ENCODE assay signal across 10 mouse cellular contexts in genomic region chr6:97340211-97340791, GRCm38 (mm10).
DNase-seq lines count a peak whose midpoint lies in the region; ATAC-seq lines count a peak whose summit lies in the region.
"Had no signal": no experiment of that assay in that cellular context is flagged by ENCODE, and none has a peak within 500 bp of the region (broad histone marks: within the 10 kb centered on the region; RNA-seq: fewer than 3 reads in every experiment).

No protein-coding gene starts in this region.

- H3K4me3 ChIP-seq in embryonic facial prominence, embryonic 11.5 days (ENCODE audit: low read depth, low read length) = no peak overlapping the region
- H3K4me3 ChIP-seq in embryonic facial prominence, embryonic 10.5 days = no peak overlapping the region
- no peak overlapping the region for H3K4me3 ChIP-seq in hindbrain, embryonic 14.5 days (replicated peaks; ENCODE audit: low read length)
- H3K4me3 ChIP-seq in heart, embryonic 11.5 days (ENCODE audit: low read depth, low read length) = no peak overlapping the region
- H3K4me3 ChIP-seq: liver, embryonic 13.5 days had no signal

- H3K9ac ChIP-seq in embryonic facial prominence, embryonic 11.5 days (replicated peaks; ENCODE audit: low read length) = no peak overlapping the region
- H3K9ac ChIP-seq in hindbrain, embryonic 14.5 days = no peak overlapping the region
- no peak overlapping the region for H3K9ac ChIP-seq in heart, embryonic 11.5 days (ENCODE audit: low read depth, low read length)
- H3K9ac ChIP-seq: liver, embryonic 13.5 days had no signal

- intact Hi-C loops in left cerebral cortex, postnatal 25 days (cut with DNase I) = no loop called here
- intact Hi-C loops in heart, postnatal 14 days (cut with DNase I) = no loop called here

- no peaks in the 10 kb centered on the region for H3K9me3 ChIP-seq in embryonic facial prominence, embryonic 11.5 days (replicated peaks; ENCODE audit: control insufficient read depth, low read length)
- H3K9me3 ChIP-seq in embryonic facial prominence, embryonic 10.5 days = no peaks in the 10 kb centered on the region
- no peaks in the 10 kb centered on the region for H3K9me3 ChIP-seq in hindbrain, embryonic 14.5 days (ENCODE audit: control insufficient read depth, low read length)
- H3K9me3 ChIP-seq in heart, embryonic 11.5 days (replicated peaks; ENCODE audit: control insufficient read depth, low read length) = no peaks in the 10 kb centered on the region
- H3K9me3 ChIP-seq: liver, embryonic 13.5 days had no signal

- H3K4me2 ChIP-seq in embryonic facial prominence, embryonic 11.5 days (ENCODE audit: low read depth, low read length) = no peak overlapping the region
- H3K4me2 ChIP-seq in hindbrain, embryonic 14.5 days (replicated peaks) = no peak overlapping the region
- H3K4me2 ChIP-seq in heart, embryonic 11.5 days = no peak overlapping the region
- H3K4me2 ChIP-seq: liver, embryonic 13.5 days had no signal

- H3K36me3 ChIP-seq in embryonic facial prominence, embryonic 11.5 days (replicated peaks; ENCODE audit: control insufficient read depth, insufficient read depth, low read depth, low read length) = no peaks in the 10 kb centered on the region
- H3K36me3 ChIP-seq in embryonic facial prominence, embryonic 10.5 days (replicated peaks) = no peaks in the 10 kb centered on the region
- H3K36me3 ChIP-seq in hindbrain, embryonic 14.5 days (replicated peaks; ENCODE audit: control insufficient read depth, insufficient read depth) = no peaks in the 10 kb centered on the region
- H3K36me3 ChIP-seq in heart, embryonic 11.5 days (ENCODE audit: control insufficient read depth, insufficient read depth, low read length) = no peaks in the 10 kb centered on the region
- H3K36me3 ChIP-seq: liver, embryonic 13.5 days had no signal

- H3K4me1 ChIP-seq in embryonic facial prominence, embryonic 11.5 days (ENCODE audit: control insufficient read depth, insufficient read depth, low read length) = no peaks in the 10 kb centered on the region
- peaks cover 22% of the 10 kb centered on the region for H3K4me1 ChIP-seq in embryonic facial prominence, embryonic 10.5 days
- peaks cover 14% of the 10 kb centered on the region for H3K4me1 ChIP-seq in hindbrain, embryonic 14.5 days (replicated peaks; ENCODE audit: control insufficient read depth, insufficient read depth, low read length)
- H3K4me1 ChIP-seq in heart, embryonic 11.5 days (ENCODE audit: control insufficient read depth, insufficient read depth, low read length) = peaks cover 9% of the 10 kb centered on the region
- H3K4me1 ChIP-seq: liver, embryonic 13.5 days had no signal

- DNase-seq in embryonic facial prominence, embryonic 11.5 days (ENCODE audit: low spot score) = no peak
- DNase-seq in embryonic facial prominence, embryonic 10.5 days (ENCODE audit: low spot score) = no peak
- DNase-seq in R1 (ENCODE audit: low read depth, low spot score) = peak; percentile 31
- DNase-seq in hindbrain, embryonic 14.5 days (ENCODE audit: low spot score) = no peak
- DNase-seq in left cerebral cortex, postnatal 25 days (ENCODE audit: low spot score in 2 of 2) = peak; percentile 10 to 24
- no peak for DNase-seq in spleen, adult 18-20 months
- DNase-seq in heart, postnatal 14 days = no peak
- DNase-seq: heart, adult 18-20 months; liver, embryonic 13.5 days had no signal

- no peaks in the 10 kb centered on the region for H3K27me3 ChIP-seq in embryonic facial prominence, embryonic 11.5 days (ENCODE audit: control insufficient read depth, insufficient read depth, low read length)
- H3K27me3 ChIP-seq in embryonic facial prominence, embryonic 10.5 days (replicated peaks; ENCODE audit: low read depth, poor library complexity, severe bottlenecking) = no peaks in the 10 kb centered on the region
- no peaks in the 10 kb centered on the region for H3K27me3 ChIP-seq in hindbrain, embryonic 14.5 days (ENCODE audit: control insufficient read depth, insufficient read depth, low read length)
- H3K27me3 ChIP-seq in heart, embryonic 11.5 days (ENCODE audit: control insufficient read depth, insufficient read depth, low read length) = no peaks in the 10 kb centered on the region
- H3K27me3 ChIP-seq: liver, embryonic 13.5 days had no signal

- no peak overlapping the region for H3K27ac ChIP-seq in embryonic facial prominence, embryonic 11.5 days (replicated peaks; ENCODE audit: low read depth, low read length)
- H3K27ac ChIP-seq in embryonic facial prominence, embryonic 10.5 days (replicated peaks) = no peak overlapping the region
- H3K27ac ChIP-seq in hindbrain, embryonic 14.5 days = no peak overlapping the region
- no peak overlapping the region for H3K27ac ChIP-seq in heart, embryonic 11.5 days (ENCODE audit: low read depth, low read length)
- H3K27ac ChIP-seq: liver, embryonic 13.5 days had no signal

- 0 out of 2 replicates have a peak, but pooled peaks have one; percentile 41 for ATAC-seq in embryonic facial prominence, embryonic 11.5 days (replicated peaks; ENCODE audit: insufficient number of reproducible peaks, low FRiP score, low TSS enrichment, low read depth)
- ATAC-seq in hindbrain, embryonic 14.5 days (ENCODE audit: low FRiP score) = peak; percentile 61; the same call in 1 of the 2 replicates
- no peak for ATAC-seq in heart, embryonic 11.5 days (replicated peaks; ENCODE audit: insufficient number of reproducible peaks, low FRiP score, low TSS enrichment)

- 74% methylated on average over 17 of the region's 17 CpGs for WGBS in embryonic facial prominence, embryonic 11.5 days
- WGBS in embryonic facial prominence, embryonic 10.5 days = 80% methylated on average over 17 of the region's 17 CpGs
- 51% methylated on average over 17 of the region's 17 CpGs for WGBS in hindbrain, embryonic 14.5 days
- 82% methylated on average over 17 of the region's 17 CpGs for WGBS in heart, embryonic 11.5 days (ENCODE audit: insufficient replicate concordance)

Comparison
In these comparisons a context has a peak if more than half of its experiments do, and no peak if none do; other contexts are left out.
1. DNase-seq: peak in R1 (single experiment) and left cerebral cortex, postnatal 25 days (2 of 2); none in embryonic facial prominence, embryonic 11.5 days (single experiment), embryonic facial prominence, embryonic 10.5 days (single experiment), hindbrain, embryonic 14.5 days (single experiment), spleen, adult 18-20 months (0 of 2) and heart, postnatal 14 days (0 of 2).